Mouse (Mus musculus): ENCODE measurements around the gene Snapc2. TPM values are rescaled to one million over a fixed set of nuclear protein-coding genes. Genes with fewer than 3 reads are reported as not detected.

Gene Snapc2
- polyA plus RNA-seq, 1 experiment: 6.0 TPM

DNA sequence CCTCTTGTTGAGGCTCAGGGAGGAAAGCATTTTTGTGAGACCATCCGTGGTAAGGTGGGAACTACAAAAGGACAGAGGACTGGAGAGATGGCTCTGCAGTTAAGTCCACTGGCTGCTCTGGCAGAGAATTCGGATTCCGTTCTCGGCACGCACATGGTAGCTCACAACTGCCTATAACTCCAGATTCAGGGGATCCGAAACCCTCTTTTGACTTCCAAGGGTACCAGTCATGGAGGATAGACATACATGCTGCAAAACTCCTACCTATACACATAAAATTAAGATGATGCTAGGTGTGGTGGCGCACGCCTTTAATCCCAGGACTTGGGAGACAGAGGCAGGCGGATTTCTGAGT lies 23.2 kb downstream of the Snapc2 start:
- H3K4me3 ChIP-seq (replicated peaks): peak overlapping the region; percentile 95
- H3K9me3 ChIP-seq (ENCODE audit: control insufficient read depth, low read length): no peaks in the 10 kb centered on the region
- H3K36me3 ChIP-seq (ENCODE audit: control insufficient read depth): peaks cover 26% of the 10 kb centered on the region
- H3K4me1 ChIP-seq (ENCODE audit: control insufficient read depth): peaks cover 34% of the 10 kb centered on the region
- TF ChIP-seq GATA1 (IDR thresholded peaks at IDR 0.05; ENCODE audit: low read length): no peak
- no peak for TF ChIP-seq TAL1 (IDR thresholded peaks at IDR 0.05; ENCODE audit: low read length)
- no peaks in the 10 kb centered on the region for H3K27me3 ChIP-seq (ENCODE audit: control insufficient read depth)

DNA sequence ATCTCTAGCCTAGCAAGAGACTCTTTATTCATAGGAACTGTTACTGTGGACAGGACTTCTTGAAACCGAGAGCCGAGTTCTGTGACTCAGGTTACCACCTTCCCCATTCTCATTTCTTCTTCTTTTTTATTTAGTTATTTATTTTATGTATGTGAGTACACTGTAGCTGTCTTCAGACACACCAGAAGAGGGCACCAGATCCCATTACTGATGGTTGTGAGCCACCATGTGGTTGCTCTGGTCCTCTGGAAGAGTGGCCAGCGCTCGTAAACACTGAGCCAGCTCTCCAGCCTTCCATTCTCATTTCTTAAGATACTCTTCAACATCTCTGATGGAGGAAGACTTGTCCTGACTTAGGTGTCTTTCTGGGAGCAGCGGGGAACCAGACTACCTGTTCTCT lies 39.9 kb downstream of the Snapc2 start:
- Histone ChIP-seq H3K9me3 (ENCODE audit: control insufficient read depth, low read length) (no peaks in the 10 kb centered on the region), H3K4me1 (ENCODE audit: control insufficient read depth) (no peaks in the 10 kb centered on the region), H3K27me3 (ENCODE audit: control insufficient read depth) (no peaks in the 10 kb centered on the region), H3K4me3 (replicated peaks) (no peak overlapping the region), H3K36me3 (ENCODE audit: control insufficient read depth) (peaks cover 99% of the 10 kb centered on the region)
- TF ChIP-seq TAL1 (IDR thresholded peaks at IDR 0.05; ENCODE audit: low read length) (no peak), GATA1 (IDR thresholded peaks at IDR 0.05; ENCODE audit: low read length) (no peak)

DNA sequence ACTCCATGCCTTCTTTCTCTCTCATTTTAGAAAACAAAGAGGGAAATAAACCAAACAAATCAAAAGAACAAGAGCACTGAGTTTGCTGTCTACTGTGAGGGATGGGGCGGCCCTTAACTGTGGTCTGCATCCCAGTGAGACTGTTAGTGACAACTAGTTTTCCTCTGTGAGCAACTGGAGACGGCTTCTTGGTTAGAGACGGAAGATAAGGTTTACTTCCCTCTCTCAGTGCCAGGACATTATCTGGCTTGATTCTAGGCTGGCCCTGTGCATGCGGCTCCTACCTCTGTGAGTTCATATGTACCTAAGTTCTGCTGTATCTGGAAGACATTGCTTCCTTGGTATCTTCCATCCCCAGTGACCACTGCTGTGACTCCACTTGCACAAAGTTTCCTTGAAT lies 44.9 kb downstream of the Snapc2 start:
- H3K4me3 ChIP-seq (replicated peaks): no peak overlapping the region
- H3K36me3 ChIP-seq (ENCODE audit: control insufficient read depth): peaks cover 98% of the 10 kb centered on the region
- H3K4me1 ChIP-seq (ENCODE audit: control insufficient read depth): no peaks in the 10 kb centered on the region
- no peaks in the 10 kb centered on the region for H3K27me3 ChIP-seq (ENCODE audit: control insufficient read depth)
- no peaks in the 10 kb centered on the region for H3K9me3 ChIP-seq (ENCODE audit: control insufficient read depth, low read length)
- TF ChIP-seq GATA1 (IDR thresholded peaks at IDR 0.05; ENCODE audit: low read length) (no peak), TAL1 (IDR thresholded peaks at IDR 0.05; ENCODE audit: low read length) (no peak)

DNA sequence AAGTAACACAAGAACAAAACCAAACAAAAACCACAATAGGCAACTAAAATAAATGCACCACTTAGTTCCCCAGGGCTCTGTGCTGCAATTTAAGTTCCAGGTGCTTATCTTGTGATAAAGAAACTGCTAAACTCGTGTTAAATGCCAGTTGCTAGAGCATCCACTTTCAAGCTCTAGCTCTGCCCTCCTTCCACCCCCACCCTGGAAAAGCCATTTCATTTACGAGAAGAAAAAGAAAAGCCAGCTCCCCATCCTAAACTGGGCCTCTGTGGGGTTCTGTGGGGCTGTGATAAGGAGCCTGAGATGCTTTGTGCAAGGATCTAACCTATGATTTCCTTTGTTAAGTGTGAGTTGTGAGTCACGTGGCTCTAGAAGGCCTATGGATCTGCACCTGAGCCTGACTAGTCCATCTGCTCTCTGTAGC lies 51.3 kb downstream of the Snapc2 start:
- H3K9me3 ChIP-seq (ENCODE audit: control insufficient read depth, low read length): no peaks in the 10 kb centered on the region
- H3K27me3 ChIP-seq (ENCODE audit: control insufficient read depth): no peaks in the 10 kb centered on the region
- no peak overlapping the region for H3K4me3 ChIP-seq (replicated peaks)
- H3K36me3 ChIP-seq (ENCODE audit: control insufficient read depth): peaks cover 99% of the 10 kb centered on the region
- no peak for TF ChIP-seq GATA1 (IDR thresholded peaks at IDR 0.05; ENCODE audit: low read length)
- TF ChIP-seq TAL1 (IDR thresholded peaks at IDR 0.05; ENCODE audit: low read length): no peak
- H3K4me1 ChIP-seq (ENCODE audit: control insufficient read depth): peaks cover 26% of the 10 kb centered on the region

Other genes with a start within 250 kb of the Snapc2 start
- not detected in 2 replicates for gene Cd209f, start 147.2 kb upstream of the Snapc2 start, polyA plus RNA-seq (2012)
- gene Cd209g, start 119.0 kb upstream of the Snapc2 start, polyA plus RNA-seq (2012): 0.04 TPM in 1 of 2 replicates, not detected in the other
- 1.3 and 1.5 TPM in 2 replicates for gene Evi5l, start 86.5 kb upstream of the Snapc2 start, polyA plus RNA-seq (2012)
- gene Prr36, start 35.6 kb upstream of the Snapc2 start, polyA plus RNA-seq (2012): not detected in 2 replicates
- gene Lrrc8e, start 26.3 kb upstream of the Snapc2 start, polyA plus RNA-seq (2012): 0.02 TPM in 1 of 2 replicates, not detected in the other
- 9.1 and 9.9 TPM in 2 replicates for gene Map2k7, start 14.3 kb upstream of the Snapc2 start, polyA plus RNA-seq (2012)
- 0.25 and 0.38 TPM in 2 replicates for gene Gm49320, start 14.2 kb upstream of the Snapc2 start, polyA plus RNA-seq (2012)
- 1.1 and 1.3 TPM in 2 replicates for gene Tgfbr3l, start 4.9 kb upstream of the Snapc2 start, polyA plus RNA-seq (2012)
- 0.32 and 0.42 TPM in 2 replicates for gene Ctxn1, start 6.2 kb downstream of the Snapc2 start, polyA plus RNA-seq (2012)
- 4.0 and 5.5 TPM in 2 replicates for gene Timm44, start 22.8 kb downstream of the Snapc2 start, polyA plus RNA-seq (2012)
- 0.06 and 0.15 TPM in 2 replicates for gene Ccl25, start 72.1 kb downstream of the Snapc2 start, polyA plus RNA-seq (2012)
- gene Elavl1, start 72.3 kb downstream of the Snapc2 start, polyA plus RNA-seq (2012): 1.1 and 1.2 TPM in 2 replicates
- 0.01 TPM in 1 of 2 replicates, not detected in the other for gene Cers4, start 239.9 kb downstream of the Snapc2 start, polyA plus RNA-seq (2012)

Data from erythroblast, embryonic 14.5 days (primary cell).